Mouse (Mus musculus) embryonic fibroblast, embryonic 13.5 days (primary cell): ENCODE results near the gene Rccd1.

ENCODE experiments used
- CTCF ChIP-seq: IDR thresholded peaks from 2 replicates; pipeline ENCODE4 v1.5.1; 2011; ENCODE audit warnings: mild to moderate bottlenecking, control low read depth, low read length, moderate library complexity, borderline replicate concordance; ENCODE audit not compliant: insufficient read depth
- POLR2A ChIP-seq: IDR thresholded peaks from 2 replicates; pipeline ENCODE4 v1.6.1; 2011; ENCODE audit warnings: low read depth, mild to moderate bottlenecking, control low read depth, low read length, moderate library complexity

- TF ChIP-seq POLR2A (no peak), CTCF (no peak)
Observed at GRCm38 (mm10) chr7:80269751-80270255, 54.5 kb downstream of the Rccd1 start.
